Mouse (Mus musculus) kidney, adult 8-10 months (tissue): ENCODE results near the gene Scgb1b11.
"Not testable (repeated sequence)": the region's sequence is repeated elsewhere in the genome, so short reads cannot be mapped to it uniquely, and the experiment has no call there.

Source experiments
- DNase-seq, 2 experiments: peaks; one replicate each; pipeline ENCODE4 v3.0.0; 2022

The Scgb1b11 gene

GRCm38 (mm10) chr7:32222540-32222939, at the start of gene Scgb1b11:
Scgb1b11 (plus strand) TSS chr7:32222840.
- DNase-seq, result not testable (repeated sequence)

GRCm38 (mm10) chr7:32211045-32211444, 11.6 kb upstream of the Scgb1b11 start, which contains the start of gene Scgb2b11:
Scgb2b11 (minus strand) TSS chr7:32211145.
- DNase-seq, result not testable (repeated sequence)
